Mouse (Mus musculus): ENCODE results near the gene Syn3.

- TF ChIP-seq CTCF (IDR thresholded peaks at IDR 0.05; ENCODE audit: extremely low read depth, insufficient read depth, low read length) (no peak), POLR2A (IDR thresholded peaks at IDR 0.05; ENCODE audit: extremely low read depth, insufficient read depth, low read length) (no peak)
These were observed 405.3 kb downstream of the Syn3 start for GRCm38 (mm10) chr10:86093109-86094035.

All from cortical plate, adult 2 months (tissue).